Mouse (Mus musculus) CH12.LX (cell line): Measurements from ENCODE around the gene Fhit.

Experiments
- BHLHE40 ChIP-seq: IDR thresholded peaks from 2 replicates; pipeline ENCODE4 v1.6.1; 2011; ENCODE audit warnings: mild to moderate bottlenecking, low read depth, low read length, improper control_type of control experiment
- CTCF ChIP-seq, 2 experiments: IDR thresholded peaks in 1 of 2; conservative IDR thresholded peaks in 1 of 2; 2 replicates each; pipeline ENCODE4 v1.5.1; 2011 to 2012; ENCODE audit warnings: low read depth in 2 of 2, low read length in 2 of 2, improper control_type of control experiment in 1 of 2, inconsistent platforms in 1 of 2, mild to moderate bottlenecking in 1 of 2, moderate library complexity in 1 of 2
- E2F4 ChIP-seq: IDR thresholded peaks from 2 replicates; pipeline ENCODE4 v1.6.1; 2011; ENCODE audit warnings: low read depth, low read length, improper control_type of control experiment; ENCODE audit not compliant: insufficient replicate concordance
- EP300 ChIP-seq: IDR thresholded peaks from 2 replicates; pipeline ENCODE4 v1.6.1; 2011; ENCODE audit warnings: low read length, improper control_type of control experiment
- HCFC1 ChIP-seq: IDR thresholded peaks from 2 replicates; pipeline ENCODE4 v1.6.1; 2012; ENCODE audit warnings: low read depth, mild to moderate bottlenecking, inconsistent platforms, low read length, improper control_type of control experiment
- MYC ChIP-seq: IDR thresholded peaks from 2 replicates; pipeline ENCODE4 v1.6.1; 2011; ENCODE audit warnings: low read depth, mild to moderate bottlenecking, improper control_type of control experiment, low read length
- NELFE ChIP-seq: IDR thresholded peaks from 2 replicates; pipeline ENCODE4 v1.6.1; 2011; ENCODE audit warnings: low read depth, low read length, improper control_type of control experiment
- POLR2A ChIP-seq: IDR thresholded peaks from 2 replicates; pipeline ENCODE4 v1.6.1; 2011; ENCODE audit warnings: low read depth, mild to moderate bottlenecking, improper control_type of control experiment, low read length
- SIN3A ChIP-seq: IDR thresholded peaks from 2 replicates; pipeline ENCODE4 v1.6.1; 2012; ENCODE audit warnings: low read length, improper control_type of control experiment, inconsistent platforms
- TCF12 ChIP-seq: IDR thresholded peaks from 2 replicates; pipeline ENCODE4 v1.6.1; 2014; ENCODE audit warnings: low read depth, mild to moderate bottlenecking, inconsistent platforms, low read length, improper control_type of control experiment
- UBTF ChIP-seq: IDR thresholded peaks from 2 replicates; pipeline ENCODE4 v1.6.1; 2012; ENCODE audit warnings: low read depth, mild to moderate bottlenecking, inconsistent platforms, low read length, improper control_type of control experiment, moderate library complexity
- USF2 ChIP-seq: conservative IDR thresholded peaks from 2 replicates; pipeline ENCODE4 v1.6.1; 2011; ENCODE audit warnings: low read depth, low read length, improper control_type of control experiment
- ZC3H11A ChIP-seq: IDR thresholded peaks from 2 replicates; pipeline ENCODE4 v1.6.1; 2012; ENCODE audit warnings: low read depth, mild to moderate bottlenecking, inconsistent platforms, low read length, improper control_type of control experiment
- ZNF384 ChIP-seq: IDR thresholded peaks from 2 replicates; pipeline ENCODE4 v1.6.1; 2012; ENCODE audit warnings: low read depth, low read length, improper control_type of control experiment, inconsistent platforms

DNA sequence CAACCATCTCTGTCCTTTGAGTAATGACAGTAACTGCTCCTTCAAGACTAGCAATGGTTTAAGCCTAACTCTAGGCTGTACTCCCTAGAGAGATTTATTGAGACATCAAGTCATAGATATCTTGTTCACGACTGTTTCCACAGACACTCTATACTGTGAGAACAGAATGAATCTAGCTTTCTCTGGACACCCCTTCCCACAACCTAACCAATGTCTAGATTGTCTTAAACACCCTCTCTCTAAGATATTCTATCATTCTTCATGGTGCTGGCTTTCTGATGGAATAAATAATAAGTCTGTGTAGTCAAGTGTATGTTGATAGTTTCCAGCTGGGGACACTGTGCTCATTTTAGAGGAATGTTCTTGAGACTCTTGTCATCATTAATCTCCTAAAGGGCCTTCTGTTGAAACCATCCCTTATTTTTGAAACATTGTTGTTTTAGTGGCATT lies 1148.0 kb downstream of the Fhit start:
- TF ChIP-seq TCF12 = no peak
- no peak for TF ChIP-seq CTCF (conservative IDR thresholded peaks at IDR 0.05 in 1 of 2, IDR thresholded peaks at IDR 0.05 in 1 of 2; ENCODE audit: low read depth in 2 of 2, low read length in 2 of 2)
- TF ChIP-seq E2F4 = no peak
- TF ChIP-seq SIN3A = no peak
- TF ChIP-seq EP300 = no peak
- TF ChIP-seq BHLHE40 = no peak
- no peak for TF ChIP-seq POLR2A
- no peak for TF ChIP-seq USF2
- TF ChIP-seq NELFE = no peak
- TF ChIP-seq ZC3H11A = no peak
- TF ChIP-seq ZNF384 = no peak
- no peak for TF ChIP-seq MYC
- no peak for TF ChIP-seq UBTF
- no peak for TF ChIP-seq HCFC1
